Mouse (Mus musculus): ENCODE measurements around the gene Camkmt. TPM values are rescaled to one million over a fixed set of nuclear protein-coding genes. Genes with fewer than 3 reads are reported as not detected.

The Camkmt gene
- polyA plus RNA-seq, 1 experiment from 2014 or later: 13.1 TPM

DNA sequence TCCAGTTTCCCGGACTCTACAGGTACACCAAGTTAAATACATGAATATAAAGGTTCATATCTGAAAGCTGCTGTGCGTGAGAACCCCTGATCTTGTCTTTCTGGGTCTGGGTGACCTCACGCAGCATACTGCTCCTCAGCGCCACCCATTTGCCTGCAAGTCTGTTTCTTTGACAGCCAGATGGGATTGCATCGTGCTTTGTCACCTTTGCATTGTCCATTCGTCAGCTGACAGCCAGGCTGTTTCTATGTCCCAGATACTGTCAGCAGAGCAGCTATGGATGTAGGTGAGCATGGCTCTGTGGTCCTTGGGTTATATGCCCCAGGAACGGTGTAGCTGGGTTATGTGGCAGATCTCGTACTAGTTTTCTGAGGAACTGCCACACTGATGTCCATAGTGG lies 278.4 kb downstream of the Camkmt start:
- Histone ChIP-seq H3K4me3 (ENCODE audit: low read length) (no peak overlapping the region), H3K4me1 (ENCODE audit: control insufficient read depth, insufficient read depth, low read length) (no peaks in the 10 kb centered on the region), H3K27ac (ENCODE audit: low read depth, low read length) (no peak overlapping the region), H3K4me2 (replicated peaks; ENCODE audit: low read depth, low read length) (no peak overlapping the region), H3K9ac (ENCODE audit: low read depth, low read length) (no peak overlapping the region), H3K36me3 (ENCODE audit: control insufficient read depth, insufficient read depth, low read length) (no peaks in the 10 kb centered on the region), H3K9me3 (ENCODE audit: control insufficient read depth, low read length) (no peaks in the 10 kb centered on the region), H3K27me3 (ENCODE audit: control insufficient read depth, insufficient read depth, low read length) (no peaks in the 10 kb centered on the region)
- no peak for ATAC-seq (ENCODE audit: low FRiP score, low TSS enrichment)
- WGBS: 75% methylated on average over 8 of the region's 8 CpGs

DNA sequence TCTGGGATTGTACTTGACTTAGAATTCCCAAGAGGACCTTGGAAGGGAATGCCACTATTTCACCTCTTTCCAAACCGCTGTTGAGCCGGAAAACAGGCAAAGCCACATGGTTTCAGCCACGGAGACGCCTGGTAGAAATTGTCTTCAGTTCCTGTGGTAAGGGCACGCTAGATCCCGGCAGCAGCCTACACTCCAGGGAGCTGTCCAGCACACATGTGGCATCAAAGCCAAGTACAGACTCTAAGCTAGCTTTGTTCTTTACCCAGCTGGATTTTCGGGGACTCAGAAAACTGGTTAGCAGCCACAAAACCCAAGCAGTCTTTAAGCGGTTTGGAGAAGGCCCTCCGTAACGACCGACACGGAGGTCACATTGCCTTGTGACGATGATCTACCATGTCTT lies 281.7 kb downstream of the Camkmt start:
- ATAC-seq (ENCODE audit: low FRiP score, low TSS enrichment): no peak
- Histone ChIP-seq H3K9ac (ENCODE audit: low read depth, low read length) (no peak overlapping the region), H3K27ac (ENCODE audit: low read depth, low read length) (no peak overlapping the region), H3K27me3 (ENCODE audit: control insufficient read depth, insufficient read depth, low read length) (no peaks in the 10 kb centered on the region), H3K4me2 (replicated peaks; ENCODE audit: low read depth, low read length) (no peak overlapping the region), H3K36me3 (ENCODE audit: control insufficient read depth, insufficient read depth, low read length) (no peaks in the 10 kb centered on the region), H3K9me3 (ENCODE audit: control insufficient read depth, low read length) (no peaks in the 10 kb centered on the region), H3K4me1 (ENCODE audit: control insufficient read depth, insufficient read depth, low read length) (0 out of 2 replicates have a peak, but pooled peaks cover 3% of the 10 kb centered on the region), H3K4me3 (ENCODE audit: low read length) (no peak overlapping the region)
- WGBS: 66% methylated on average over 13 of the region's 13 CpGs

DNA sequence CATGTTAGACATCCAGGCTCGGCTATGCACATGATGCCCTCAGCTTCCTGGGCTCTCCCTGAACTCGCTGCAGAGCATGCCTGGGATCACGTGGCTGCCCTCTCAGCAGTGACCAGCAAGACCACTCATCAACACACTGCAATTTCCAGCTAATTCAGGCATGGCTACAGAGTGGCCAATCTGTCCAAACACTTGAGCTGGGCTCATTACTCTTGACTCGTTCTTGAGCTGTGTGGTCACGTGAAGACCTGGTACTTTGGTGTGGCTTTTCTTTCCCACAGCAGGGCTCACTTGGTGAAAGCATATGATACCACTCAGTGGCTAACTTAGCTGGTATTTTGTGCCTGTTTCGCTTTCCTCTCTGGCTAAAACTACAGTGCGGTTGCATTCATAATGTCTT lies 282.2 kb downstream of the Camkmt start:
- Histone ChIP-seq H3K4me2 (replicated peaks; ENCODE audit: low read depth, low read length) (no peak overlapping the region), H3K4me3 (ENCODE audit: low read length) (no peak overlapping the region), H3K9me3 (ENCODE audit: control insufficient read depth, low read length) (no peaks in the 10 kb centered on the region), H3K27me3 (ENCODE audit: control insufficient read depth, insufficient read depth, low read length) (no peaks in the 10 kb centered on the region), H3K36me3 (ENCODE audit: control insufficient read depth, insufficient read depth, low read length) (no peaks in the 10 kb centered on the region), H3K9ac (ENCODE audit: low read depth, low read length) (no peak overlapping the region), H3K4me1 (ENCODE audit: control insufficient read depth, insufficient read depth, low read length) (0 out of 2 replicates have a peak, but pooled peaks cover 3% of the 10 kb centered on the region), H3K27ac (ENCODE audit: low read depth, low read length) (no peak overlapping the region)
- WGBS: 82% methylated on average over 7 of the region's 7 CpGs
- ATAC-seq (ENCODE audit: low FRiP score, low TSS enrichment): no peak

DNA sequence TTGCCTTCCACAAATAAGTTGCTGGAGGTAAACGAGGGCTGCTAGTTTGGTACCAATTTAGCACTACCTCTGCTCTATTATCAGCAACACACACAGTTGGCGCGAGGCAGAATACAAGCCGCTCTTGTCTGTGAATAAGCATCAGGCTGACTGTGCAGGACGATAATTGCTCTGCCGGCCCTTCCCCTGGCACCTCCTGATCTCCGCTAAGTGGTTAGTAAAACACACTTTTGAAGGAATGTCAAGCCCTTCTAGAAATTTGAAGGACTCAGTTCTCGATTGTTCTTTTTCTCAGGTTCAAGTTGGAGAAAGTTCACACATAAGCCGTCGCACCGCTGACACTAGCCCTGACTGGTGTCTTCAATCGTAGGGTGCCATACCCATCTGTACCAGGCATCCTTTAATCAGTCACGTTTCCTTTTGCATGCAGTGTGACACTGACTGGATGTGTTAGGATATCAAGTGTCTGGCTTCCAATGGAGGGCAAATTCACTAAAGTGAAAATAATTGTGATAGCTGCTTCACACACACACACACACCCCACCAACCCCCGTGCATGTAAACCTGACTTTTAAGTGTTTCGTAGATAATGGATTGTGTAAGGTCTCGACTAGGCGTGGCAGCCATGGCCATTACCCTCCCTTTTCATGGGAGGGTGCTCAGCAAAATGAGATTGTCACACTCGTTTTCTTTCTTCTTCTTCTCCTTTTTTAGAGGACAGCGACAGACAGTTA lies 283.9 kb downstream of the Camkmt start:
- Histone ChIP-seq H3K9me3 (ENCODE audit: control insufficient read depth, low read length) (no peaks in the 10 kb centered on the region), H3K9ac (ENCODE audit: low read depth, low read length) (no peak overlapping the region), H3K4me1 (ENCODE audit: control insufficient read depth, insufficient read depth, low read length) (0 out of 2 replicates have a peak, but pooled peaks cover 3% of the 10 kb centered on the region), H3K27me3 (ENCODE audit: control insufficient read depth, insufficient read depth, low read length) (no peaks in the 10 kb centered on the region), H3K4me3 (ENCODE audit: low read length) (no peak overlapping the region), H3K36me3 (ENCODE audit: control insufficient read depth, insufficient read depth, low read length) (no peaks in the 10 kb centered on the region), H3K27ac (ENCODE audit: low read depth, low read length) (no peak overlapping the region), H3K4me2 (replicated peaks; ENCODE audit: low read depth, low read length) (no peak overlapping the region)
- no peak for ATAC-seq (ENCODE audit: low FRiP score, low TSS enrichment)
- WGBS: 84% methylated on average over 19 of the region's 19 CpGs

DNA sequence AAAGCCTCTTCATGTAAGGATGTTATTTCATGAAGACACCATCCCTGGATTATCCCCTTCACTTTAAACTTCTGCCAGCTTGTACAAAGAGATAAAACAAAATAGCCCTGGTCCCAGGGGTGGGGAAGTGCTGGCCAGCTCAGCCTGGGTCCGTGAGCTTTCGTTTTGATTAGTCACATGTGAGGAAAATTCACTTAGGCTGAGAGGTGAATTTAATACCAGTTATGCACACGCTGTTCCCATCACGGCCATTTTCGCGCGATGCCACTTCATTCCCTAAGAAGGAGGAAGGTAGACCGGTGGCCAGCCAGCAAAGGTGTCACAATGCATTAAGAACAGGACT lies 284.5 kb downstream of the Camkmt start:
- Histone ChIP-seq H3K9me3 (ENCODE audit: control insufficient read depth, low read length) (no peaks in the 10 kb centered on the region), H3K4me2 (replicated peaks; ENCODE audit: low read depth, low read length) (no peak overlapping the region), H3K4me3 (ENCODE audit: low read length) (no peak overlapping the region), H3K27ac (ENCODE audit: low read depth, low read length) (no peak overlapping the region), H3K36me3 (ENCODE audit: control insufficient read depth, insufficient read depth, low read length) (no peaks in the 10 kb centered on the region), H3K9ac (ENCODE audit: low read depth, low read length) (no peak overlapping the region), H3K27me3 (ENCODE audit: control insufficient read depth, insufficient read depth, low read length) (no peaks in the 10 kb centered on the region), H3K4me1 (ENCODE audit: control insufficient read depth, insufficient read depth, low read length) (0 out of 2 replicates have a peak, but pooled peaks cover 3% of the 10 kb centered on the region)
- 62% methylated on average over 8 of the region's 8 CpGs for WGBS
- ATAC-seq (ENCODE audit: low FRiP score, low TSS enrichment): no peak

DNA sequence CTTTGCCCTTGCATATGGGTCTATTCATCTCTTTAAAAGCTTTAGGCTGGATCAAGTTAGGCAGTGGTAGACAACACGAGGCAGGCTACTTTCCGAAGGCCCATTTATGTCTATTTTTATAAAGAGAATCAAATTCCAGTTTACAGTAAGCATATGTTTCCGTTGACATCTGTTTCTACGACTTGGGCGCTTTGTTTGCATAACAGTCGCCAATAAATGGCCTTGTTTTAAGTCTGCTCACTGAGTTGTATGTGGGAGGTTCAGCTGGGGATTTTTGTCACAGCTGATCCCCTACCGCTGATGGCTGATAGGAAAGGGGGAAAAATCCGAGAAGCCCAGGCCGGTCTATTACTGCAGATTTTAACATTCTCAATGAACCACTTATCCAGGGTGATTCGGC lies 285.2 kb downstream of the Camkmt start:
- Histone ChIP-seq H3K4me1 (ENCODE audit: control insufficient read depth, insufficient read depth, low read length) (0 out of 2 replicates have a peak, but pooled peaks cover 3% of the 10 kb centered on the region), H3K9me3 (ENCODE audit: control insufficient read depth, low read length) (no peaks in the 10 kb centered on the region), H3K27ac (ENCODE audit: low read depth, low read length) (no peak overlapping the region), H3K36me3 (ENCODE audit: control insufficient read depth, insufficient read depth, low read length) (no peaks in the 10 kb centered on the region), H3K27me3 (ENCODE audit: control insufficient read depth, insufficient read depth, low read length) (no peaks in the 10 kb centered on the region), H3K9ac (ENCODE audit: low read depth, low read length) (no peak overlapping the region), H3K4me2 (replicated peaks; ENCODE audit: low read depth, low read length) (no peak overlapping the region), H3K4me3 (ENCODE audit: low read length) (no peak overlapping the region)
- WGBS: 46% methylated on average over 10 of the region's 10 CpGs
- ATAC-seq (ENCODE audit: low FRiP score, low TSS enrichment): no peak

DNA sequence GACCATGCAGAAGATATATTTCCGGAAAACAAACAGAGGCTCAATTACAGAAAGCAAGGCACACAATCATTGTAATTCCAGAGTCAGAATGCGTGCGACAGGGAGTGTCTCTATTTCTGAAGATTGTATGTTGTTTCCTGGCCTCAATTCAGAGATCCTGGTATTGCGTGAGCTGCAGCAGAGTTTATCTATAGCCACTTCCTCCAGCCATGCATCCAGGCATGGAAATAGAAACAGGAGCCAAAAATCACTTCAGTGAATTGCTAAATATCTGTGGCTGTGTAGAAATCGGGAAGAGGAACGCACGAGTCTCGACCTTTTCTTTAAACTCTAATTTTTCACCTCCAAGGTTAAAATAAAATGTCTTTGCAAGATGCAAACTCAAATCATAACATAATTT lies 287.1 kb downstream of the Camkmt start:
- Histone ChIP-seq H3K4me3 (ENCODE audit: low read length) (no peak overlapping the region), H3K9me3 (ENCODE audit: control insufficient read depth, low read length) (no peaks in the 10 kb centered on the region), H3K4me1 (ENCODE audit: control insufficient read depth, insufficient read depth, low read length) (0 out of 2 replicates have a peak, but pooled peaks cover 3% of the 10 kb centered on the region), H3K36me3 (ENCODE audit: control insufficient read depth, insufficient read depth, low read length) (no peaks in the 10 kb centered on the region), H3K9ac (ENCODE audit: low read depth, low read length) (no peak overlapping the region), H3K27me3 (ENCODE audit: control insufficient read depth, insufficient read depth, low read length) (no peaks in the 10 kb centered on the region), H3K27ac (ENCODE audit: low read depth, low read length) (no peak overlapping the region), H3K4me2 (replicated peaks; ENCODE audit: low read depth, low read length) (no peak overlapping the region)
- WGBS: 69% methylated on average over 8 of the region's 8 CpGs
- no peak for ATAC-seq (ENCODE audit: low FRiP score, low TSS enrichment)

DNA sequence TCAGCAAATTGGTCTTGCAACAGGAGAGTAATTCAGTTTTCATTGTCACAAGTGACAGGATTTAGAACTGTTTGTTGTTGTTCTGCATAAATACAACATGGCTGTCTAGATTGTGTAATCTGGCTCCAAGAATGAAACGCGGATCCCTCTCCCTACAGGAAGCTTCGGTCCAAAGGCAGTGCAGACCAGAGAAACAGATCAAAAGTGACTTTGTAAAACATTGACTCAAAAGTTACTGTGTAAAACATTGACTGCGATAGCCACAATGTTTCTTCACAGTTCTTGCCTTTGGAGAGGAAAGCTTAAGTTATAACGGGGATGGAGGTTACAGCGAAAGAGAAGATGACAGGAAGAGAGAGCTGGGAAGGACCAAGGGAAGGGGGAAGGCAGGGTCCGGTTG lies 288.7 kb downstream of the Camkmt start:
- no peaks in the 10 kb centered on the region for H3K36me3 ChIP-seq (ENCODE audit: control insufficient read depth, insufficient read depth, low read length)
- no peak overlapping the region for H3K4me3 ChIP-seq (ENCODE audit: low read length)
- no peaks in the 10 kb centered on the region for H3K9me3 ChIP-seq (ENCODE audit: control insufficient read depth, low read length)
- no peak for ATAC-seq (ENCODE audit: low FRiP score, low TSS enrichment)
- H3K27me3 ChIP-seq (ENCODE audit: control insufficient read depth, insufficient read depth, low read length): no peaks in the 10 kb centered on the region
- 0 out of 2 replicates have a peak, but pooled peaks cover 3% of the 10 kb centered on the region for H3K4me1 ChIP-seq (ENCODE audit: control insufficient read depth, insufficient read depth, low read length)
- WGBS: 83% methylated on average over 7 of the region's 7 CpGs
- no peak overlapping the region for H3K9ac ChIP-seq (ENCODE audit: low read depth, low read length)
- H3K4me2 ChIP-seq (replicated peaks; ENCODE audit: low read depth, low read length): no peak overlapping the region
- no peak overlapping the region for H3K27ac ChIP-seq (ENCODE audit: low read depth, low read length)

DNA sequence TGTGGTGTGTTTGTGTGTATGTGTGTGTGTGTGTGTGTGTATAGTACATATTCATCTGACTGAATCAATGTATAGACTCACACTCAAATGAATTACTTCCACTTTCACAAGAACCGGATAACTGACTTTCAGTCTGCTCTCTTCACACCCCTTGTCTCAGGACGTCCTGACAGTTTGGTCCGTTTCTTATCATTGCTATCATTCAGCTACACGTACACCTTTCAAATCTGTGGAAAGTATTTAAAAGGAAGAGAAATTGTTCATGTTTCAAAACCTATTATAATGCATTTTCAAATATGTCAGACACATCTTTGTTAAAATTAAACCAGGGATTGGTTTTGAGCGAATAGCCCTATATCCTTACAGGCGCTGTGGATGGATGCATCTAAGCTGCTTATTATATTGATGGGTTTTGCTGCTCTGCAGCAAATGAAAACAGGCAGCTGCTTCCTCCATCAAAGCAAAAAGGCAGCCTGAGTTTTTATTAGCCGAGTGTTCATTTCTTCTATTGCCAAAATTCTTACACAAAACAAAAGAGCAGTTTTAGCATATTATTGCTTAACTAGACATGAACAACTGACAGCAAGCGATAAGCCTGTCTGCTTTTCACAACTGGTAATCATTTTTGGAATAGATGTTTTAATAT lies 291.3 kb downstream of the Camkmt start:
- Histone ChIP-seq H3K9ac (ENCODE audit: low read depth, low read length) (no peak overlapping the region), H3K27ac (ENCODE audit: low read depth, low read length) (no peak overlapping the region), H3K4me2 (replicated peaks; ENCODE audit: low read depth, low read length) (no peak overlapping the region), H3K27me3 (ENCODE audit: control insufficient read depth, insufficient read depth, low read length) (no peaks in the 10 kb centered on the region), H3K4me3 (ENCODE audit: low read length) (no peak overlapping the region), H3K4me1 (ENCODE audit: control insufficient read depth, insufficient read depth, low read length) (no peaks in the 10 kb centered on the region), H3K9me3 (ENCODE audit: control insufficient read depth, low read length) (no peaks in the 10 kb centered on the region), H3K36me3 (ENCODE audit: control insufficient read depth, insufficient read depth, low read length) (no peaks in the 10 kb centered on the region)
- 80% methylated on average over 8 of the region's 8 CpGs for WGBS
- no peak for ATAC-seq (ENCODE audit: low FRiP score, low TSS enrichment)
